Mouse (Mus musculus) erythroblast, embryonic 14.5 days (primary cell): ENCODE measurements around the gene Sat1.

ENCODE experiments used
- GATA1 ChIP-seq: IDR thresholded peaks from 2 replicates; pipeline ENCODE4 v1.6.1; 2012; ENCODE audit warnings: low read length, inconsistent platforms, mixed read lengths
- TAL1 ChIP-seq: IDR thresholded peaks from 3 replicates; pipeline ENCODE4 v1.6.1; 2012; ENCODE audit warnings: low read length, inconsistent platforms, mixed read lengths

GRCm38 (mm10) chrX:155202406-155203305 is 13.6 kb downstream of the Sat1 start:
- TF ChIP-seq GATA1 (no peak), TAL1 (no peak)
